Mouse (Mus musculus) CD4-positive naive resting alpha-beta T cell, adult 57 days (primary cell): Measurements from ENCODE around the gene Olfr490. TPM values are rescaled to one million over a fixed set of nuclear protein-coding genes. Genes with fewer than 3 reads are reported as not detected.

ENCODE experiments used
- total RNA-seq: library from RNA; stranded (reverse); gene quantifications from one replicate; pipeline ENCODE4 v1.2.4, GENCODE M21; 2023

Olfr490 gene
- total RNA-seq, result not detected

GRCm38 (mm10) chr7:108288834-108289233 lies at the start of gene Olfr490:
Gene Olfr490 (minus strand): TSS chr7:108288934.

GRCm38 (mm10) chr7:108323574-108323973 lies 34.8 kb upstream of the Olfr490 start, which contains the start of gene Olfr492:
Gene Olfr492 (minus strand): TSS chr7:108323674.

GRCm38 (mm10) chr7:108313151-108313550 lies 24.4 kb upstream of the Olfr490 start, which contains the start of gene Olfr491:
Gene Olfr491 (plus strand): TSS chr7:108313451.

GRCm38 (mm10) chr7:108258247-108258646 lies 30.5 kb downstream of the Olfr490 start, which contains the start of gene Olfr488:
Gene Olfr488 (minus strand): TSS chr7:108258347.

Other genes with a start within 250 kb of the Olfr490 start
- gene Olfr479, start 238.2 kb downstream of the Olfr490 start, total RNA-seq, result not detected
- not detected for gene Olfr480, start 221.6 kb downstream of the Olfr490 start, total RNA-seq
- not detected for gene Olfr481, start 209.1 kb downstream of the Olfr490 start, total RNA-seq
- 1.5 TPM for gene Olfr482, start 191.3 kb downstream of the Olfr490 start, total RNA-seq
- not detected for gene Olfr483, start 188.1 kb downstream of the Olfr490 start, total RNA-seq
- not detected for gene Olfr484, start 161.5 kb downstream of the Olfr490 start, total RNA-seq
- gene Olfr485, start 129.1 kb downstream of the Olfr490 start, total RNA-seq, result not detected
- not detected for gene Olfr486, start 116.2 kb downstream of the Olfr490 start, total RNA-seq
- gene Olfr487, start 74.3 kb downstream of the Olfr490 start, total RNA-seq, result not detected
- not detected for gene Olfr488, start 30.6 kb downstream of the Olfr490 start, total RNA-seq
- not detected for gene Olfr491, start 24.5 kb upstream of the Olfr490 start, total RNA-seq
- gene Olfr492, start 34.7 kb upstream of the Olfr490 start, total RNA-seq, result not detected
- gene Olfr493, start 58.0 kb upstream of the Olfr490 start, total RNA-seq, result not detected
- gene Olfr494, start 76.4 kb upstream of the Olfr490 start, total RNA-seq, result not detected
- not detected for gene Olfr495, start 104.2 kb upstream of the Olfr490 start, total RNA-seq
- gene Olfr497, start 131.5 kb upstream of the Olfr490 start, total RNA-seq, result not detected
- not detected for gene Olfr498, start 176.4 kb upstream of the Olfr490 start, total RNA-seq
- gene Olfr502, start 236.1 kb upstream of the Olfr490 start, total RNA-seq, result not detected